Mouse (Mus musculus) cerebellum, adult 2 months (tissue): ENCODE results near the gene Rassf1.
A peak's percentile ranks its signal among the peaks of the same experiment; 100 is the strongest.

Source experiments
- CTCF ChIP-seq: fragments of 200-500 bp; IDR thresholded peaks from 2 replicates; pipeline ENCODE4 v1.5.1; 2011; ENCODE audit warnings: low read depth, mild to moderate bottlenecking, control low read depth, low read length, moderate library complexity, borderline replicate concordance; ENCODE audit not compliant: insufficient read depth
- POLR2A ChIP-seq: fragments of 200-500 bp; IDR thresholded peaks from 2 replicates; pipeline ENCODE4 v1.6.1; 2011; ENCODE audit warnings: low read length, control low read depth, borderline replicate concordance; ENCODE audit not compliant: insufficient read depth

GRCm38 (mm10) chr9:107586974-107587832 is 35.8 kb downstream of the Rassf1 start, which contains the start of gene Ifrd2:
- TF ChIP-seq POLR2A (peak; percentile 49), CTCF (no peak)
